Mouse (Mus musculus) stomach, postnatal 0 days (tissue): ENCODE measurements around the gene Abcb4.

Source experiments
- CTCF ChIP-seq: IDR thresholded peaks from 2 replicates; pipeline ENCODE4 v1.5.1; 2016; ENCODE audit warnings: antibody characterized with exemption, low read depth, mild to moderate bottlenecking, moderate library complexity
- EP300 ChIP-seq: optimal IDR thresholded peaks from 2 replicates; pipeline ENCODE3; 2016; ENCODE audit warnings: antibody characterized with exemption

GRCm38 (mm10) chr5:8861811-8862210 lies 31.7 kb upstream of the Abcb4 start:
- TF ChIP-seq CTCF (no peak), EP300 (no peak)
